Mouse (Mus musculus) spleen, adult 2 months (tissue): Measurements from ENCODE around the gene Cntnap2.

ENCODE experiments used
- CTCF ChIP-seq: fragments of 200-500 bp; IDR thresholded peaks from 2 replicates; pipeline ENCODE4 v1.5.1; 2011; ENCODE audit warnings: mild to moderate bottlenecking, inconsistent platforms; ENCODE audit not compliant: insufficient read depth, insufficient read length, insufficient replicate concordance; ENCODE audit errors: extremely low read depth
- POLR2A ChIP-seq: fragments of 200-500 bp; IDR thresholded peaks from 2 replicates; pipeline ENCODE4 v1.6.1; 2011; ENCODE audit warnings: low read depth, low read length, inconsistent platforms

DNA sequence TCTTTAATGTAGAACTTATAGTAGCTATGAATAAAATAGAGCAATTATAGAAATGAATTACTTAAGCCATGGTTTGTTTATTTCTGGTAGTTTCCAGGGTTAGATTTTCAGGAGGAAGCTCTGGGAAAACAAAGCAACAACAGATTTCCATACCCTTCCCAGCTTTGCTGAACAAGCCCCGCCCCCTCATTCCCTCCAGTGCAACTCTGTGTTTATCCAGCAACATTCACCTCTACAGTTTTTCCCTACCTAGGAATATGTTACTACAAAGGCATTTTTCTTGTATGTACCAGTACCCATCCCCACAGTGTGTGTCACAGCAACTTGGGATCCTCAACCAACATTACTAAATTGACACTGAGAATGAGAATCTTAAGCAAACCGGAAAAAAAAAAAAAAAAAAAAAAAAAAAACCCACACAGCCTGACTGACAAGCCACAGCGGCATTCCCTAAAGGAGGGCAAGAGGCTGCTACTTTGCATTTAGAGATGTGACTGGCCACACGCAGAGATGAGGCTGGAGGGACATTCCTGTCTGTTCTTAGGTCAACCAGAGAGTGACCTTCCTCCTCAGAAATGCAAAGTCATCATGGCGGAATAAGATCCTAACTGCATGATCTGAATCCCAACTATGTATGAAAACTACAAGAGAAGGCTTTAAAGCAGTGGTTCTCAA lies 2260.3 kb downstream of the Cntnap2 start:
- TF ChIP-seq CTCF, result no peak
- TF ChIP-seq POLR2A, result no peak
